Mouse (Mus musculus) spleen, embryonic (tissue): ENCODE results near the gene Itga1.

Experiments
- CTCF ChIA-PET: fragments of 350-600 bp; sonication (Branson Sonifier 250); formaldehyde crosslinking; loops from one replicate; lab custom pipeline; 2022; lab: Charles Lee

Itga1 gene

DNA sequence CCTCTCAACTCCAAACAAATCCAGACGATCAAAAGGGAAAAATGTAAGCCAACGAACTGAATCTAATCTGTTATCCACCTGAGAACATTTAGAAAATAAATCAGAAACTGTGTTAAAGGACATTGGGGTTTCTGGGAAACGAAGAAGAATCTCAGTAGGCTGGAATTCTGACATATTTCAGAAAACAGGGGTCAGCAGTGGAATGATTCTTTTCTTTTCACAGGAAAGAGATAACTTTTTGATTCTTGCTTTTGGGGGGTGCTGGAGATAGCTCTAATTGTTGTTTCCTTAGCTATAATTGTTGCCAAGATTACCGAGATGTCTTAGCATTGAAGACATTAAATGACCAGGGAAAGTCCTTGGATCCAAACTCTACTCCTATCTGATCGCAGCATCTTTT, 44.2 kb downstream of the Itga1 start:
- CTCF ChIA-PET = no interaction called here

DNA sequence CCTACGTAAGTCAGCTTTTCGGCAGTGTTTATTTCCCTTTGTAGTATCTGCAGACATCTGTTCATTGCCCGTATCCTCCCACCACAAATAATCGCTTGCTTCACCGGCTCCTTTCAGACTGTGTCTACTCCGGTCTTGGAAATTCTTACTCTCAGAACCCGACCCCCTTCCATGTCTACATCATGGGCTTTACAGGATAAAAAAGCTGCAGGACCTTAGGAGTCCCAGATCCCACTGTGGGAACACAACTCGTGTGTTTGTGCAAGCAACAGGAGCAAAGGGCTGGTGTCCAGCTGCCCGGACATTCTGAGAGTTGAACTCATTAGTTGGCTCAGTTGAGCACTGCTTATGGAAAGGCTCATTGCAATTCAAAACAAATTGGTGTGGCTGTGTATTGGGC, 47.0 kb downstream of the Itga1 start:
- CTCF ChIA-PET = no interaction called here

DNA sequence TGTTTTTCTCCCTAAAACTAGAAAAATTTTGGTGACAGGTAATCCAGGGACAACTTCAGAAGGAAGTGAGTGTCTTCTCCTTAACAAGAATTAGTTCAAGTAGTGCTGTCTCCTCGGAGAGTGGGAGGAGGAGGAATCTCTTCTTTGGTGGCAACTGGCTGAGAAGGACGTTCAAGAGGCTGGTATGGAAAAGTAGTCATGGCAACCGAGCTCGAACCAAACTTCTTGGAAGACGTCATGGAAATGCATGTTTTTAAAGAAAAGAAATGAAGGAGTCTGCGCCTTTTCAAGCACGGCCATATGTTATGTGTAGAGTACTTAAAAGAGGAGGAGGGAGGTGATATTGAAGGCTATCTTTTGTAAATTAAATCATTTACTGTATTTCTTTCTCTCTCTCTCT, 49.2 kb downstream of the Itga1 start:
- CTCF ChIA-PET = no interaction called here

DNA sequence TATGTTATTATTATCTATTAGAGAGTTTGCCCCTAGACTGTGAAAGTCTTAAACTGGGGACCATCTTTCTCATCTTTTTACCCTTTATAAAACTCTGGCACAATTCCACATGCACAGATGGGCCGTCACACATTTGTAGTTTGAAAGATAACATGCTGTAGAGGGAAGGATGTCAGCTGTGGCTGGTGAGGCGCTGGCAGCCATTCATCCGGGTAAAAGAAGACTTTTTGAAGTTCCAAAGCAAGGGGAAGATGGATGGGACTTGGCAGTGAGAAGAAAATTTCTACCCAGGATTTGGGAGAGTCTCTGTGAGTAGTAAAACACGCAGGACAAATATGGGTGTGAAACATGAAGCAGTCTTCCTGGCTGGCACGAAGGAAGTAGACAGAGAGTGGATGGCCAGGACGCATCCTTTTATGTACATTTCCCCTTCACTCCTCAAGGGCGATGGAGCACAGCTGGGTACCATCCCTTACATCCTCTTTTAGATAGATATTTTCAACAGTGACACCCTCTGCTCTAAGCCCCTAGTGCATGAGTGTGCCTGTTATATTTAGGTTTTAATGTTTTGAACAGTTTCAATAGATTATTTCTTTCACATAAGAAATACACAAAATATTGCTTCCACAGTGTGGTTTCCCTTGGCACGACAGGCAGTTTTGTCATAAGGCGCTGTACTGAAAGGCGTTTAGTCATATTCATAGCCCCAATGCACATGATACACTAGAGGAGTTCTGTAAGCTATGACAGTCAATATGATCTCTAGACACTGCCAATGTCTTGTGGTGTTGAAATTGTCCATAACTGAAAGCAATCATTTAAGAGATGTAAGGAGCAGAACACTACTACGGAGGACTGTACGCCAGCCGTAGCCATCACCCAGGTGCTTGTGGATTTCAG, 50.9 kb downstream of the Itga1 start:
- CTCF ChIA-PET = no interaction called here

DNA sequence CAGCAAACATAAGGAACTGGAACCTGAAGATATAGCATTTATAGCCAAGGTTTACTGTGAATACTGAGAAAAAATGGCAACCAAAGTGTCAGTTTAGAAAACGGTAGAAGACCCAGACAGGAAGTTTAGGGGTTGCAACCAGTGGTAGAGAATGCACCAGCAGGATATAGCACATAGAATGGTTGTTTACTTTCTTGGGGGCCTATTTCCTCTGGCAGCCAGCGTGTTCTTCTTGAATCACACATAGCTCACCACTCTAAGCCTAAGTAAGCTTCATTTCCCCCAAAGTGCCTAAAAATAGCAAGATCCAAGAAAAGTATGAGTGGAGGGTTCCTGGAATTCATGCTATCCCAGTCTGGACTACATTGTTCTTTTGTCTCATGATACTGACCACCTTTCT, 59.1 kb downstream of the Itga1 start:
- CTCF ChIA-PET = no interaction called here

DNA sequence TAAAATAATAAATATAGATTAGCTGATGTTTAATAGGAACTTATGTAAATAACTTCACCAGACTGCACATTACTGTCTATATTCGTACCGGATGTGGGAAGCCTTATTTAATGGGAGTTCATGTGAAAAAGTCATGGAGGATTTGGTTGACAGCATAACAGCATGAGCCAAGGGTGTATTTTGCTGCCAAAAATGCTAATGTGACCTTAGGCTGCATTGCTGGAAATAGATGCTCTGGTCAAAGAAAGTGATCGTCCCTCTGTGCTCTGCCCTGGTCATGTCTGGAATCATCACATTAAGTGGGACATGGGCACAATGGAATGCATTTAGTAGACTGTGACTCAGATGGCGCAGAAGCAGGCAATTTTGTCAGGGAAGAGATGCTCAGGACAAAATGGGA, 64.5 kb downstream of the Itga1 start:
- CTCF ChIA-PET = interaction anchor here (0.6 kb wide), 1 partner anchor 813 kb away, joined by 3 read pairs; no protein-coding TSS in a partner anchor

DNA sequence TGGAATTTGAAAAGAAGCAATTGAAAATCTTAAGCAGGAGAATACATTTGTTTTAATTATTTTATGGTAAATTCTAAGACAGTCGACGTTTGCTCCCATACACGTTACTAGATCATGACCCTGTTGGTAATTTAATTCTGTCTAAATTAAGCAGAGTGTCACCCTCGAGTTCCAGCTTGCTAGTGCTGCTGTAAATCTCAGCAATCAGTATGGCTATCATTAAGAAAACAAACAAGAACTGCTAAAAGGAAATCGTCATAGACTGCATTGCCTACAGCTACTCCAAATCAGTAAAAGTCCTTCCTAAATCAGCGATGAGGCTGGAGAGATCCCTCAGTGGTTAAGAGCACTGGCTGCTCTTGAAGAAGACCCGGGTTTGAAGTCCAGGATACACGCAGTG, 66.4 kb downstream of the Itga1 start:
- CTCF ChIA-PET = no interaction called here

DNA sequence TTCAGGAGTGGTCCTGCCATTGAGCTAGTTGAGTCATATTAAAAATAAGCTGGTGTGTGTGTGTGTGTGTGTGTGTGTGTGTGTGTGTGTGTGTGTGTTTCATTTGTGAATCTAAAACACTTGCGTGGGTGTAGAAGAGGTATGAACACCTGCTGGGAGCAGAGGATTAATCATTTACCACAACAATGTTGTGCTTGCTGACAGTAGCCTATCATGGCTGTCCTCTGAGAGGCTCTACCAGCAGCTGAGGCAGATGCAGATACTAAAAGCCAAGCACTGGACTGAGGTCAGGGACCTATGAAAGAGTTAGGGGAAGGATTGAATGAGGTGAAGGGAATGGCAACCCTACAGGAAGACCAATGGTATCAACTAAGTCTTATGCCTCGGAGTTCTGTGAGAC, 68.6 kb downstream of the Itga1 start:
- CTCF ChIA-PET = interaction anchor here (0.7 kb wide), 1 partner anchor 59 kb away, joined by 7 read pairs; no protein-coding TSS in a partner anchor

DNA sequence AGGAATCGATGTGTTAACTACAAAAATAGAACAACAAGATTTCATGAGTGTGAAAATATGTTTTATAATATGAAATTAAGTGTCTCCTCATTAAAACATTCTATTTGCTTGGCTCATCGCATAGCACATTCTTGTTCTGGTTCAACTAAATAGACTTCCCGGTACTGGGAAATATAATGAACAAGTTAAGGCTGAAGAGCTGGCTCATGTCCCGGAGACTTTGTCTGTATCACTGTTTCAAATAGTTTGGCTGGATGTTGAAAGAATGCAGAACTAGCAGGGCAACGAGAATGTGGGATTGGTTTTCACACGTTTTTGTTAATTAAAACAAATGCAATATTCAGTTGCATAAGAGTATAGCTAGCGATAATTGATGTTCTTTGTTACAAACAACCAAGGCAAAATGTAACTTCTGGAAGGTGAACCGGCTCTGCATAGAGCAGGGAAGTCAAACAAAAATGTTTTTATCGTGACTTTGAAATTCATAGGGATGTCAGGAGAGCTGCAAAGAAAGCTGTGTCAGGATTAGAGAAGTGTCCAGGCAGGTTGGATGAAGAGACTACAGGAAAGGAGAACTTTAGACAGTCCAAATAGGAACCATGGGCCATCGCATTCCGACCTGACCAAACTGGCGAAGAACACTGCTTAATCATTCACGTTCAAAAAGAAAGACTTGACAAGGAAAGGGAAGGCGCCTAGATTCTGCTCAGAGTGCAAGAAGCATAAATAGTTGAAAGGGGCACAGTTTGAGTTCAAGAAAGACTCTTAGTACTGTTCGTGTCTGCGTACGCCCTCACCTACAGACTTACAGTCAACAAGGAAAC, 70.4 kb downstream of the Itga1 start:
- CTCF ChIA-PET = no interaction called here

DNA sequence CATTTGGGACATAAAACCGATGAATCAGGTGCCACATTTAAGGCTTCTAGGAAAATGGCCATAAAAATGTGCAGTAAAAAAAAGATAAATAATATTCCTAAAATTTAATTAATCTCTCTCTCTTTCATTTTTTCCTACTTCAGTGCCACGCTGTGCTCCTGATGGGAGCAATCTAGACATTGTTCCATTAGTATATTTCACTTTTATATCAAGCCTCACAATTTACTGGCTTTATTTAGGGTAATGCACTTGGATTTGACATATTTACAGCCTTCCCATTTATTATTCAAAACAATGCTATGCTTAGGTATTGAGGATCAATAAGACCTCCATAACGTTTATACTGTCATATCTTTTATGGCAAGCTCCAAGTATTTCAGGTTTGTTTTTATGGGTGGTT, 76.4 kb downstream of the Itga1 start:
- CTCF ChIA-PET = no interaction called here

DNA sequence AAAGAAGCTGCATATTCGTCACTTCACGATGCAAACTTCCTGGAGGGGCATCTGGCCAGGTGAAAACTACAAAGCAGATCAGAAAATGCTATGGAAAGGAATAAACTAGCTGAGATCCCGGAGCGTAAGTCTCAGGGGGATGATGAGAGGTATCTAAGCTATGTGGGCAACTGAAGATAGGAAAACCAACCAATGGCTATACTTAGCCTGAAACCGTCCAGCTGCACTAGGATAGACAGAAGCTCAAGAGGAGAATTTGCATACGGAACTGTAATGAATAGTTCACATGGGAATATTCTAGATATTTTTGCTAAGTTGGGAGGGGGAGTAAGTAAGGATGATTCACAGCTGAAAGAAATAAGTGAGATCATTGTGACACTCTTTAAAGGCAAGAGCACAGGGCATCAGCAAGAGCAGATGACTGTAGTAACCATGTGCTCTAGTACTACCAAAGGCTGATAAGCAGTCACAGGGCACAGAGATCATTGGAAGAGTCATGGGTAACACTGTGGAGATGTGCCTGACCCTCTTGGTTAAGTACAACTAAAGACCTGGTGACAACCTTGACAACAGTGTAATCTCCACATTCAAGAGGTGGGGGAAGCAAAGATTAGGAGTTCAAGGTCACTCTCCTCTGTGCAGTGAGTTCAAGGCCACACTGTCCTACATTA, 79.5 kb downstream of the Itga1 start:
- CTCF ChIA-PET = no interaction called here

DNA sequence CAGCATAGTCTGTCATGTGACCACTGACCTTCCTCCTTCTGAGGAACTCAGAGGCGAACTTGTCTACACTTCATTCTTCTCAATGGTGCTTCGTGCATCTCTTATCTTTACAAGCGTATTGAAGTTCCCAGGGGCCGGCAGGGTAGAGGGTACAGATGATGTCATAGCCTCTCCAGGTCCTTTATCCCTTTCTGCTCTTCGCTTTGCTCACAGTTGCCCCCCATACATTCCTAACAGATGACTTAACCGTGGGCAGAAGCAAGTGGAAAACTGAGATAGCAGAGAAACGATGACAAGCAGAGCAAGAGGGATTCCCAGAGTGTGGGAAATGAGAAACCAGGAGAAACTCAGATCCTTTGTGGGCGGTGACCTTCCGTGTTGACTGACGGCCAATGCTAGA, 80.4 kb downstream of the Itga1 start:
- CTCF ChIA-PET = no interaction called here

DNA sequence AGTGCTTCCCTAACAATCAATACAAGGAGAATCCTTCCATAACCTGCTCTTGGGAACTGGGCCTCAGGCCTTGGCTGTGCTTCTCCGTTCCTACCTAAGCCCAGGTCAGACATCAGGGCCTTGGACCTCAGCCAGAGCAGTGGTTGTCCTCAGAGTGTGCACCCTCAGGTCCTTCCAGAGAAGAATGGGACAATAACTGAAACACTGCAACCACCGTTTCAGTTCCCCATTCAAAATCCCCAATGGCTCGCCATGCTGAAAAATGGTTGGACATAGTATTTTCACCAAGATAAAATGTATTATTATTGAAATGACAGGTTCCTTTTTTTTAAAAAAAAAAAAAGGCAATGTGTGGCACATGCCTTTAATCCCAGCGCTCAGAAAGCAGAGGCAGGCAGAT, 81.0 kb downstream of the Itga1 start:
- CTCF ChIA-PET = no interaction called here

DNA sequence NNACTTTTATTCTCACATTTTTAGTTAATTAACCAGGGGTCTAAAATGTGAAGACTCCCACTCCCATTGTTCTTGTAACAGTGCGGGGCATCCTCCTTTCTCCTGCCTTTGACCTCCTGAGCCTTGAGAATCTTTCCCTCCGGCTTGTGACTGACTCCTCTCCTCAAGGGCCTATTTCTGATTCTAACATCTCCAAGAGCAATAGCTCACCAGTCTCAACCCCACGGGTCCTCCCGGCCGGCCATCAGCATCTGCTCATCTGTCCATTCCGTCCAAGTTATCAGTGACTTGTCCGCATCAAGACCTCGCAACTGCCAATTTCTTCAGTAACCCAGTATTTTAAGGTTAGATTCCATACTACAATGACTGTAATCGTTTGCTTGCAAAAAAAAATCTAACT, 84.2 kb downstream of the Itga1 start:
- CTCF ChIA-PET = interaction anchor here (0.6 kb wide), 1 partner anchor 19 kb away, joined by 3 read pairs; no protein-coding TSS in a partner anchor

DNA sequence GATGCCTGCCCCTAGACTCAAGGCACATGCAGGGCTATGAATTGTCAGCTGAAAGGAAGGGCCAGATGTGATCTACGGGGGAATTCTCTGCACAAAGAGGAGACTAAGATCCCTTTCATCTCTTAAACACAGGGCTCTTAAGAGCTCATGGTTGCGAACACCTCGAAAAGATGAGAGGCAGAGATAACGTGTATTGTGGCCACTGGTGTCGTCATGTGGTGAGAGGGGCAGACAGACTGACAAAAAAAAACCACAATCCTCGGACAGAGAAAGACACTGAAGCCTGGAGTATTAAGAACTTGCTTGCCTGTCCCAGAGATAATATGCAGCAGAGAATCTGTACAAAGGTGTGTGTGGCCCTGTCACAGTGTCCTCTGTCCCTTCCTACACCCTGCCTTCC, 90.2 kb downstream of the Itga1 start:
- CTCF ChIA-PET = no interaction called here

DNA sequence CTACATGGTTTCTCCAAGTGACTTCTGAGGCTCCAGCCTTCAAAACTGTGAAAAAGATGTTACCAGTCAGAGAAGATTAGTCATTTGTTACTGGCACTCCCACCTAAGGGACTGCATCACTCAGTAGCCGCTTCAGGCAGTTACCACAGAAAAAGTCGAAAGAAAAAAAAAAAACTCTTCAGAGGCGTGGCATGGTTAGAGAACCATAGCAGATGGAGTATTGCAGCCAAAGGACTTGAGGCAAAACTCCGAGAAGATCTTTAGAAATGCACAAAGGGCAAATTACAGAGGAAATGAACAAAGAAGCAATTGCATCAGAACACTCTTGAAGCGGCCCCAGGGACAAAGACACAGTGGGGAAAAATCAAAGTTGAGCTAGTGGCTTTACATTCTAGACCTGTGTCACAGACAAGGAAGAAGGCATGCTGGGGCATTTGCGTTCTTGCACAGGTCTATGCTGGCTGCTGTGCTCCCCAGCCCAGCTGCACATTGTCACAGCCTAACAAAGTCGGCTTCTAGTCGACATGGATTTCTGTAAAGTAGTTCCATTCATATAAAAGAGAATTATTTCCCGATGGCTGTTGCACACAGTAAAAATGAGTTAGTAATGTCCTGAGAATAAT, 95.4 kb downstream of the Itga1 start:
- CTCF ChIA-PET = no interaction called here

DNA sequence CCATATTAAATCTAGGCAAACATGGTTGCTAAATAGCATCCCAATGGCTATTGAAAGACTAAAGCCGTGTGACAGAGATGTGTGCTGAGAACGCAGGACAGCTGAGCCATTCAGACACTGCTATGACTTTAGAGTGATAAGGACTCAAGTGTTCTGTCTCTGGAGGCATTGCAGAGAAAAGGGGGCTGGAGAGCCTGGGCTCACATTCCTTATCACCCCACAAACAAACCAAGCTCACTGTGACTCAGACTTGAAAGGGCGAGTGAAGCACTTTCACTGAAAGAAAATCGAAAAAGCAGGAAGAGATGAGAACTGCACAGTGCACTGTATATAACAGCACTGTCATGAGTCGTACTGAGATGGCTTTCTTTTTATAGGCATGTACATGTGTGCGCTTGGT, 96.4 kb downstream of the Itga1 start:
- CTCF ChIA-PET = no interaction called here

DNA sequence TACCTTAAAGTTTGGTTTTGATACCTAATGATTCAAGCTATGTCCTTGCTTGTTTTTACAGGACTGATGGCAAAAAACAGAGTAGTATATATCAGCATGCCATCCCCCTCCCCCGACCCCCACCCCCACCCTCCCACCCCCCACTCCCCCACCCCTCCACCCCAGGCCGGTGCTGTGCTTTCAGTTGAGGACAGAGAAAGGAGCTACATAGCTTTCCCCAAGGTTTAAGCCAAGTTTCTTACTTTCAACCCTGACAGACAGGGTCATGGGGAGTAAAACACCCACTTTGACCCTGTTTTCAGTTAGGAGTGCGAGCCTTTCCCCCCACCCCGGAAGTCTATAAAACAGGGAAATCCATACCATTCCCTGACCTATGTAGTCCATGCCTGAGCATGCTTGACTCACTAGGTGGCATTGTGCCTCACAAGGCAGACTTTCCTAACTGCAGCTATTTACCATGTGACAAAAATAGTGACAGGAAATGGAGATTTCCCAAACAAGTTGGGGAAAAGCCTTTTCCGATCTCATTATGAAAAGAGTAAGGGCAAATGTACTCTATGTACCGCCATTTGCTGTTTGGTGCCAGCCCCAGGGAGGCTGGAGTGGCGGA, 98.2 kb downstream of the Itga1 start:
- CTCF ChIA-PET = no interaction called here

DNA sequence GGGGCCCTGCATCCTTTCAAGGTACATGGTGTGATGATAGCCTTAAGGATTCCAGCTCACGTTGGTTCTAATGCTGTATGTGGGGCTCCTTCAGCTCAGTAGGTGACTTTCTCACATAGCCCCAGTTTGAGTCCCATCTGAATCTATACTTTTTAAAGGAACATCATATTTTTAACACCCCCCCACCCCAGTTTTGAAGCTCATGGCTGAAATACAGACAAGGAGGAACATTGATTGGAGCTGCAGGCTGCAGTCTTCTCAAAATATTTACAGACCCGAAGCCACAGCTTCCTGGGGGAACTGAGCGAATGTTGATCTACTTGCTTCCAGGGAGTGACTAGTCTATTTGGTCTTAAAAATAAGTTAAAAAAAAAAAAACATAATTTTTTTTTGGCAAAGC, 98.9 kb downstream of the Itga1 start:
- CTCF ChIA-PET = interaction anchor here (0.7 kb wide), 1 partner anchor 110 kb away, joined by 4 read pairs; no protein-coding TSS in a partner anchor

DNA sequence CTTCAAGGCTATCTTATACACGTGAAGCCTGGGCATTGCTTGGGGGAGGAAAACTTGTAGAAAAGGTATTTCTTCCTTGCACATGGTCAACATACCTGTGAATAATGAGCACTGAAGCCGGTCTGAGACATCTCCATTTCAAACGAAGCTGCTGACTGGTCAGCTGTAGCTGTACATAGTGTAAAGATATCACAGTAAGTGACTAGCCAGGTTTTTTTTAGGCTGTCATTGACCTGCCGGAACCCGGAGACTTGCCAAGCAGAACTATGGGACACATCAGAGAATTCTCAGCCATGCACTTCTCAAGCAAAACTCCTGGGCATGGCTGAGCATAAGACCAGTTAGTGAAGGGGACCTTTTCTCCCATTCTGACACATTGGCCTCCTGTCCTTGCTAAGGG, 99.6 kb downstream of the Itga1 start:
- CTCF ChIA-PET = interaction anchor here (0.5 kb wide), 1 partner anchor 18 kb away, joined by 15 read pairs; no protein-coding TSS in a partner anchor

DNA sequence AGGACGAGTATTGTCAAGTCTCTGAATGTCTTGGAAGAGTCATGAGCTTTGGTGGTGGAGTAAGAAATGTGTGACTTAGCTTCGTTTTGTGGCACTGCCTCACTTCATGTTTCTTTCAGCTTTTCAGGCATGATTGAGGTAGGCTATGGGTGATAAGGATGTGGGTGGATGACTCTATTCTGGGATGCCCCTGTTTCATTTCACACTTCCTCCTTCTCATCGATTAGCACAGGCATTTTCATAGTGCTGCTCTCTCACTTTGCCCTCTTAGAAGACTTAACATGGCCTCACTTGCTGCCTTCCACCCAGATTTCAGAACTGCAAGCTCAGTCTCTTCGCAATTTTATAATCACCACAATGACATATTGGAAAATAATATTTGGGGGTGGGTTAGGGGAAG, 102.2 kb downstream of the Itga1 start:
- CTCF ChIA-PET = no interaction called here
